Mouse (Mus musculus) midbrain, embryonic 16.5 days (tissue): ENCODE data around the gene Exoc7. TPM values are rescaled to one million over a fixed set of nuclear protein-coding genes. Genes with fewer than 3 reads are reported as not detected.

ENCODE experiments used
- ATAC-seq: fragments of 200-750 bp; cut with Nextera tagmentation; 2 replicates; pipeline ENCODE4 v1.8.0; 2017; ENCODE audit warnings: moderate TSS enrichment
- H3K27ac ChIP-seq: fragments of 300-500 bp; sonication (generic); 2 replicates; pipeline ENCODE4 v1.5.1; 2014; ENCODE audit warnings: mild to moderate bottlenecking, low read length, mixed read lengths
- H3K27me3 ChIP-seq: fragments of 300-500 bp; sonication (generic); 2 replicates; pipeline ENCODE4 v1.6.1; 2014; ENCODE audit warnings: low read depth, low read length, mixed read lengths; ENCODE audit not compliant: control insufficient read depth, insufficient read depth
- H3K36me3 ChIP-seq: fragments of 300-500 bp; sonication (generic); 2 replicates; pipeline ENCODE4 v1.6.1; 2014; ENCODE audit warnings: mild to moderate bottlenecking, low read length, moderate library complexity, mixed read lengths; ENCODE audit not compliant: control insufficient read depth, insufficient read depth
- H3K4me1 ChIP-seq: fragments of 300-500 bp; sonication (generic); 2 replicates; pipeline ENCODE4 v1.6.1; 2014; ENCODE audit warnings: mild to moderate bottlenecking, low read length, mixed read lengths; ENCODE audit not compliant: control insufficient read depth, insufficient read depth
- H3K4me2 ChIP-seq: fragments of 300-500 bp; sonication (generic); 2 replicates; pipeline ENCODE4 v1.6.1; 2014; ENCODE audit warnings: mild to moderate bottlenecking, low read length, mixed read lengths
- H3K4me3 ChIP-seq: fragments of 300-500 bp; sonication (generic); 2 replicates; pipeline ENCODE4 v1.5.1; 2014; ENCODE audit warnings: low read depth, mild to moderate bottlenecking, low read length, moderate library complexity, mixed read lengths
- H3K9ac ChIP-seq: fragments of 300-500 bp; sonication (generic); 2 replicates; pipeline ENCODE4 v1.6.1; 2014; ENCODE audit warnings: low read depth, low read length, mixed read lengths
- H3K9me3 ChIP-seq: fragments of 300-500 bp; sonication (generic); replicated peaks from 2 replicates; pipeline ENCODE4 v1.6.1; 2014; ENCODE audit warnings: mild to moderate bottlenecking, low read length, mixed read lengths; ENCODE audit not compliant: control insufficient read depth, poor library complexity, severe bottlenecking
- WGBS: fragments of 180-500 bp; shearing (Covaris S2); extraction: QIAGEN DNeasy Blood & Tissue Kit; methylation state at CpG from one replicate; pipeline ENCODE4 v1.1.7; 2014; 5-methylcytosine and 5-hydroxymethylcytosine counted together
- polyA plus RNA-seq: library from polyadenylated mRNA; unstranded; fragments of >200 nt; fragmentation: Nextera tagmentation; extraction: Ambion mirVana; gene quantifications from 2 replicates; pipeline ENCODE4 v1.2.1, GENCODE M21; 2015

The Exoc7 gene
- polyA plus RNA-seq, 1 experiment from 2014 or later = 127 TPM

DNA sequence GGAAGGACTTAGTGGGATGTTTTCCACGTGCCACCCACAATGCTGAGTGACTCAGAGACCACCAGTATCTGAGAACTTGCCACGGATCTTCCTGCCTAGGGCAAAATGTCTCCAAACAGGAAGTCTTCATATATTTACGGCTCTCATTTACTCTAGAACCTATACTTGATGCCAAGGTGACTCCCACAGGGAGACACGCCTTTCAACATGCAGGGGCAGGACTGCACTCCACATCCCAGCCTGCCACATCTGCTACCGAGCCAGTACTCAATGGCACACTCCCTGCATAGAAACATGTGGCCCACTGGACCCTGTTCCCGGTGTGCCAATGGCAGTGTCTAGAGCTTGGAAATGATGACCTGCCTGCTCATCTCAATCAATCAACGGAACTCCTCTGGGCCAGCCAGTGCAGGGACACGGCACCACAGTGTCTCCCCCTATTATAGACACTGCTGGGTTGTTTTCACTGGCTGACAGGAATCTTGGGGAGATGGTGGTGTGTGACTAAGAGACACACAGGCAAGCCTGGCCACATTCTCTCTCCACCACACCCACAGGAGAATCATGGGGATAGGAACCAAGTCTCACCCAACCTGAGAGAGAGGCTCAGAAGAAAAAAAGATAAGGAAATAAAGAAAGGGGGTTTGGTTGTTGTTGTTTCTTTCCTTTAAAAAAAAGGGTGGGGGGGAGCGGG lies 50.9 kb downstream of the Exoc7 start:
- WGBS = 91% methylated on average over 9 of the region's 9 CpGs
- peaks cover 56% of the 10 kb centered on the region for H3K36me3 ChIP-seq

DNA sequence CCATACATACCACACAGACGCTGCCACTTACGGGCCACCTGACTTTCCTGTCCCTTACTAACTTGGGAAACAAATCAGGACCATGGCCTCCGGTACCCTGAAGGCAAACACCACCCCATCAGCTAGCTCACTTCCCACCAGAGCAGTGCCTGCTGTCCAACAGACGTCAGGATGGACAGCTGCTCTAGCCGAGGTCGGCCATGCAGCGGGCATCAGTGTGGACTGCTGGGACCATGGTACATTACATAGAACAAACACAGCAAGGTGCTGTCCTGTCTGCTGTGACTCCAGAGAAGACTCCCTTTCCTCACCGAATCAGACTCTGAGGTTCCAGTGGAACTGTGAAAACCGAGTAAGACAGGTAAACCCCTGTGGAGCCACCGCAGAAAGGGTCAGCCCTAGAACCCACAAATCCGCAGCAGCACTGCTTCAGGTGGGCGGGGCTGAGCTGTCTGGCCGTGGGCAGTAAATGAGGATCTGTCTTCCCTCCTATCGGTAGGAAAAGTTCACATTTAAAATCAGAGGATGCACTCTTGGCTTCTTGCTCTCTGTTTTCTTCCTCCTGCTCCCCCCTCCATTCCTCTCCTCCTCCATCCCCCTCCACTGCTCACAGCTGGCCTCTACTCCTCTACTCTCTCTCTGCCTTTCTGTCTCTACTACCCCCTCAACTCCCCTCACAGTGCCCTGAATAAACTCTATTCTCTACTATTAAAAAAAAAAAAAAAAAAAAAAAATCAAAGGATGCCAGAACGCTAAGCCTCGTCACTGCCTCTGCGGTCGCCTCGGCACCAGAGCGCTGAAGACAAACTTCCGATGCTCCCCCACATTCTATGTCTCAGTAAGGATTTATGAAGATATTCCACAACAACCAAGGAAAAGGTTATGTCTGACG lies 51.7 kb downstream of the Exoc7 start:
- no peaks in the 10 kb centered on the region for H3K27me3 ChIP-seq
- H3K9me3 ChIP-seq = no peaks in the 10 kb centered on the region
- H3K4me1 ChIP-seq = no peaks in the 10 kb centered on the region
- H3K4me2 ChIP-seq = no peak overlapping the region
- H3K9ac ChIP-seq = no peak overlapping the region
- H3K36me3 ChIP-seq = peaks cover 56% of the 10 kb centered on the region
- H3K4me3 ChIP-seq = no peak overlapping the region
- ATAC-seq = no peak
- 84% methylated on average over 22 of the region's 22 CpGs for WGBS
- no peak overlapping the region for H3K27ac ChIP-seq

More for the DNA sequence above, 50.9 kb downstream of the Exoc7 start:
- H3K9me3 ChIP-seq = no peaks in the 10 kb centered on the region
- no peak overlapping the region for H3K4me3 ChIP-seq
- H3K4me1 ChIP-seq = no peaks in the 10 kb centered on the region
- H3K9ac ChIP-seq = no peak overlapping the region
- H3K27me3 ChIP-seq = no peaks in the 10 kb centered on the region
- H3K27ac ChIP-seq = no peak overlapping the region
- no peak overlapping the region for H3K4me2 ChIP-seq
- ATAC-seq = no peak

DNA sequence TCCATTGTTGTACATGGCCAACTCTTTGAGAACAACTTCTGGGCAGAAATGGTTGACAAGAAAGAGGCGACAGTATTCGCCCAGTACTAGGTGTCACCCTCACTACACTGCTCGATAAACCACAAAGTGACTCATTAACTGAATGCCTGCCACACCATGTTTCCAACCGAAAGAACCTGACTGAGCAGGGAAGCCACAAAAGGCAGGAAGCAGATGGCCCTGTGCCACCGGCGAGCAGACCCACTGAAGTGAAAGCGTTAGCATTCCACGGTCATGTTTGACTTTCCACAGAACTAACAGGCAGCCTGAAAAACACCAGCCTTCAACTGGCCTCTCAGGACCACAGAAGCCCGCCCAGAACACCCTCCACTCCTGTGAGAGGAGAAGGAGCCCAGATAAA lies 52.4 kb downstream of the Exoc7 start:
- no peak overlapping the region for H3K9ac ChIP-seq
- H3K27ac ChIP-seq = no peak overlapping the region
- no peak for ATAC-seq
- no peaks in the 10 kb centered on the region for H3K9me3 ChIP-seq
- WGBS = 94% methylated on average over 9 of the region's 9 CpGs
- no peaks in the 10 kb centered on the region for H3K4me1 ChIP-seq
- no peak overlapping the region for H3K4me3 ChIP-seq
- no peaks in the 10 kb centered on the region for H3K27me3 ChIP-seq
- no peak overlapping the region for H3K4me2 ChIP-seq
- H3K36me3 ChIP-seq = peaks cover 55% of the 10 kb centered on the region

DNA sequence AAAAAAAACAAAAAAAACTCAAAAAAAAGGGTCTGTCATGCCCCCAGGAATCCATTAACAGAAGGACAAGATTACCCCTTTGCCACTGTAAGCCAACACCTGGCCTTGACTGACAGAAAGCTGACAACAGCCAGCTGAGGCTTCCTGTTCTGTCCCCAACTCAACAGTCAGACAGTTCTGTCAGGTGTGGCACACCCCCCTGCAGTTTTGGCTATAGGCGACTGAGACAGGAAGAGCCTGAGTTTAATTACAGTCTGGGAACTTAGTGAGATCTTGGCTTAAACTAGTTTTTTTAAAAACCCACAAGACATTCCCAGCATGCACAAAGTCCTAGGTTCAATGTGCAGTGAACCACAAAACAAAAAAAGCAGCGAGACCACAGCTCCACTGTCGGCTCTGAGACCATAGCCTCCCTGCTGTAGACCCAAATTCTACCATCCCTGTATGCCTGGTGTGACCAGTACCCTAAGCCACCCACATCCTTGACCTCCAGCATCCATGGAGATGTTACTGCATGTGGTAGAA lies 53.9 kb downstream of the Exoc7 start:
- Histone ChIP-seq H3K9ac (no peak overlapping the region), H3K4me2 (no peak overlapping the region), H3K4me1 (no peaks in the 10 kb centered on the region), H3K4me3 (no peak overlapping the region), H3K27me3 (no peaks in the 10 kb centered on the region), H3K9me3 (no peaks in the 10 kb centered on the region), H3K27ac (no peak overlapping the region), H3K36me3 (peaks cover 55% of the 10 kb centered on the region)
- ATAC-seq = no peak
- WGBS = 79% methylated on average over 3 of the region's 3 CpGs

DNA sequence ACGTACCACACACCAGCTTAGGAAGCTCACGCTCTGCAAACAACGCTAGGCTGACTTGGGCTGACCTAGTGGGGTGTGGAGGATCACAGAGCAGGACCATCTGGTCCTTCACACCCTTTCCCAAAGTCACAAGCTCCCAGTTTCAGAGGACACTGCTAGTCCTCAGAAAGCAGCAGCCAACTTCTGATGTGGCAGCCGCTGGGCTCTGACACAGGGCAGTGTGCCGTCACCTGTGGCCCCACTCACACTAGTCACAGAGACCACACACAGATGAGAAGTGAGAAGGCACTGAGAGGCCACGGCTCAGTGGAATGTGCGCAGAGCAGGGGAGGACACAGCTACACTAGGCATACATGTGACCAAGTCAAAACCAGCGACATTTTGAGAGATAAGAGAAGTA lies 56.1 kb downstream of the Exoc7 start:
- no peak overlapping the region for H3K9ac ChIP-seq
- no peaks in the 10 kb centered on the region for H3K27me3 ChIP-seq
- peaks cover 68% of the 10 kb centered on the region for H3K36me3 ChIP-seq
- H3K4me1 ChIP-seq = no peaks in the 10 kb centered on the region
- 94% methylated on average over 8 of the region's 8 CpGs for WGBS
- H3K4me3 ChIP-seq = no peak overlapping the region
- no peak overlapping the region for H3K4me2 ChIP-seq
- ATAC-seq = no peak
- H3K27ac ChIP-seq = no peak overlapping the region
- H3K9me3 ChIP-seq = no peaks in the 10 kb centered on the region

DNA sequence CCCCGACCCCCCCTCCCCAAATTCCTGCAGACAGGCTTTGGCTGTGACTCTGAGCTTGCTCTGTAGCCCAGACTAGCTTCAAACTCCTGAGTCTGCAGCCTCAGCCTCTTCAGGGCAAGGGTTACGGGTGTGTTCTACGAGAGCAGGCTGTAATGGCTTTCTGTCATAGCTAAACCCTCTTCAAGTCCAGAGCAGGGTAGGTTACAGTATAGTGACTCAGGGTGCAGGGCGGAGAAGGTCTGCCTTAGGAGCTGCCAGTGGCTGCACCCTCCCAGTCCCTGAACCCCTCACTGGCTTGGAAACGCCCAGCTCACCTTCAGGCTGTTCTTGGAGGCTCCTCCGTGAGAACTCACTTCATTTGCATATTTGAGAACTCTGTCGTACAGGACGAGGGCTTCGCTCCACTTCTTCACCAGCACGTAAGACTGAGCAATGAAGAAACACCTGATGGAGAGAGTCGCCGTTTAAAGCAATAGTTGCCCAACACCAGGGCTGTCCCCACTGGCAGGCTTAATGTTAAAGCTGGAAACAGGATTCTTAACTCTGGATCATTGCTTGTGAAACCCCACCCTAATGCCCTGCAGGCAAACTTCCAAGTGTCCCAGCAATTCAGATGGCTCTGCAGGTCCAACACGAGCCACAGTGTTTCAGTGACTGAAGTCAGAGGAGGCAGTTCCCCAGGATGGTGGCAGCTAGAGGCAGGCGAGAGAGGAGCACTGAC lies 59.4 kb downstream of the Exoc7 start:
- H3K4me3 ChIP-seq = no peak overlapping the region
- H3K4me2 ChIP-seq = no peak overlapping the region
- H3K4me1 ChIP-seq = no peaks in the 10 kb centered on the region
- H3K27me3 ChIP-seq = no peaks in the 10 kb centered on the region
- no peaks in the 10 kb centered on the region for H3K9me3 ChIP-seq
- WGBS = 88% methylated on average over 14 of the region's 14 CpGs
- H3K36me3 ChIP-seq = peaks cover 65% of the 10 kb centered on the region
- no peak for ATAC-seq
- no peak overlapping the region for H3K9ac ChIP-seq
- H3K27ac ChIP-seq = no peak overlapping the region

DNA sequence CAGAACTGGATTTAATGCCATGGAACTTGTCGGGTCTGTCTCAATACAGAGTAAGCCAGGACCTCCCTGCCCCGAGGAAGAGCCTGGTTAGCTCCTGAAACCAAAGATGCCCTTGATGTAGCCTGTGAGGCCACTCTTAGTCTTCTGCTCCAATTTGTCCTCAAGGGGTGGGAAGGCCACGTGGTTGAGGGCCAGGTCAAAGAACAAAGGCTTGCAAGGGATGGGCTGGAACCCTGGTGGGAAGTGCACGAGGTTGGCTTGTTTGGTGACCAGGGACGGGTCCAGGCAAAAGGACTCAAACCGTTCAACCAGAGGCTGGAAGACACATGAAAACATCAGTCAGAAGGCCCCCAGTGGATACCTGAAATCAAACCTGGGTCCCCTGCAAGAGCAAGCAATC lies 61.4 kb downstream of the Exoc7 start:
- no peaks in the 10 kb centered on the region for H3K9me3 ChIP-seq
- peaks cover 46% of the 10 kb centered on the region for H3K36me3 ChIP-seq
- H3K9ac ChIP-seq = no peak overlapping the region
- no peaks in the 10 kb centered on the region for H3K4me1 ChIP-seq
- H3K27ac ChIP-seq = no peak overlapping the region
- no peak overlapping the region for H3K4me2 ChIP-seq
- ATAC-seq = no peak
- 73% methylated on average over 6 of the region's 6 CpGs for WGBS
- H3K27me3 ChIP-seq = no peaks in the 10 kb centered on the region
- no peak overlapping the region for H3K4me3 ChIP-seq

DNA sequence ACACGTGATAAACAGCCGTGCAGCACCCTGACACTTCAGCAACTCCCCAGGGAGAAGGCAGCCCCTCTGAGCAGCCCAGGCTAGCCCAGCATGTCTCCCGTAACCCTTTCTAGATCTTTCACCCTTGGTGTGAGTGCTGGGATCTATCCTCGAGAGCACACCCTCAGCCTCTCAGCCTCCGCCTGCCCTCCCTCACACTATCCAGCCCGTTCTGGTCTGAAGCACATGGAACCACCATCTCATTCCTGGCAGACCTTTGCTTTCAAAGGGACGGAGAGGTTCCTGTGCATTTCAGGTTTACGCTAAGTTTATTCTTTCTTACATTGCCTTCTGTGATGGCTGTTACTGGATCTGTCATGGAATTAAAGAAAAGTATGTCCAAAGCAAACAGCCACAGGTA lies 62.5 kb downstream of the Exoc7 start:
- H3K36me3 ChIP-seq = peaks cover 39% of the 10 kb centered on the region
- no peaks in the 10 kb centered on the region for H3K4me1 ChIP-seq
- no peak for ATAC-seq
- H3K9ac ChIP-seq = no peak overlapping the region
- H3K9me3 ChIP-seq = no peaks in the 10 kb centered on the region
- H3K27ac ChIP-seq = no peak overlapping the region
- no peak overlapping the region for H3K4me2 ChIP-seq
- H3K27me3 ChIP-seq = no peaks in the 10 kb centered on the region
- no peak overlapping the region for H3K4me3 ChIP-seq
- 89% methylated on average over 8 of the region's 8 CpGs for WGBS
